ENCODE assay signal across 11 mouse cellular contexts in the genomic region with DNA sequence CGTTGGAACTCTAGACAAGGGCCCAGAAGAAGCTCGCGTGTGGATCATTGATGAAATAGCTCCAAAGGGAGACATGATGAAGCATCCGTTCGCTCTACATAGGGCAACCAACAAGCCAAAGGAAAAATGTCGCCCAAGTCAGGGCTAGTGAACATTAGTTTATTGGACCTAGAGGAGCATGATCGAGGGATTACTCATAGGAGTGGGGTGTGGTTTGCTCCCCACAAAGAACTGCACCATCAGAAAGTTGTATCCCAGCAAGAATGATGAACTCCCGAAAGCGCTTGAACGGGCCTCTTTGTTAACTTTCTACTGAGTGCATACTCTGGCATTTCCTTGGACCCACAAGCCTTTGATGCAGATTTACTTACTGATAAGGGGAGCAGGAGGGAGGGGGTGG.
"Had no signal": no experiment of that assay in that cellular context is flagged by ENCODE, and none has a peak within 500 bp of the region (broad histone marks: within the 10 kb centered on the region; RNA-seq: fewer than 3 reads in every experiment).

No protein-coding gene starts in this region.

- H3K4me1 ChIP-seq: neural tube, embryonic 12.5 days had no signal

- H3K9ac ChIP-seq: lung, embryonic 14.5 days; midbrain, embryonic 12.5 days; neural tube, embryonic 12.5 days had no signal

- H3K27me3 ChIP-seq: neural tube, embryonic 12.5 days had no signal

- H3K9me3 ChIP-seq: midbrain, embryonic 12.5 days; neural tube, embryonic 12.5 days had no signal

- H3K36me3 ChIP-seq: midbrain, embryonic 12.5 days; neural tube, embryonic 12.5 days had no signal

- H3K4me2 ChIP-seq: lung, embryonic 14.5 days; midbrain, embryonic 12.5 days; neural tube, embryonic 12.5 days had no signal

- H3K27ac ChIP-seq: midbrain, embryonic 12.5 days; neural tube, embryonic 12.5 days had no signal

- H3K4me3 ChIP-seq: midbrain, embryonic 12.5 days; neural tube, embryonic 12.5 days had no signal

- DNase-seq: lung, adult 18-20 months; lung, embryonic 14.5 days; lung, postnatal 10 days; lung, postnatal 4 days; midbrain, embryonic 14.5 days; right cerebral cortex, postnatal 14 days; thymus, adult 18-20 months; thymus, postnatal 14 days; thymus, postnatal 36 days had no signal
